Mouse (Mus musculus): ENCODE results near the gene Ube2v1. TPM values are rescaled to one million over a fixed set of nuclear protein-coding genes. Genes with fewer than 3 reads are reported as not detected.
"Not testable (repeated sequence)": the region's sequence is repeated elsewhere in the genome, so short reads cannot be mapped to it uniquely, and the experiment has no call there.

Ube2v1 gene
- polyA plus RNA-seq, 1 experiment from 2014 or later = 234 TPM

DNA sequence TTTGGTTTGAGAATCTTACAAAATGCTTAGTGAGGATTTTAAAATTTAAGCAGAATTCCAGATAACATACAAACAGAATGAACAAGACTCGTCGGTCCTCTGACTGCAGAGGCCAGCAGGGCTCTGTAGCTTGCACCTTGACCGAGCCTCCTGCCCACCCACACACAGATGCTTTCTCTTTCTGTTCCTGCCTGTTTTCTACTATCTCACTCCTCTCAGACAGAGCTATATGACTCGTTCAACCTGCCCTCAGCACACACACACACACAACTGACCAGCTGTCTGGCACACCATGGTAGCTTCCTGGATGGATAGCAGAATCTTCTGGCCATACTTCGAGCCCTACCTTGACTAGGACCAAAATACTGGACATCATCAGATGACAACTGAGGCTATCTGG is 8.9 kb downstream of the Ube2v1 start:
- H3K27ac ChIP-seq (replicated peaks) = 0 out of 2 replicates have a peak overlapping the region, but pooled peaks have one; percentile 40
- TF ChIP-seq EP300 (optimal IDR thresholded peaks at IDR 0.05) (no peak), CTCF (IDR thresholded peaks at IDR 0.05; ENCODE audit: low read depth) (no peak)
- DNase-seq (ENCODE audit: low spot score) (no peak), ATAC-seq (ENCODE audit: low FRiP score, low TSS enrichment) (no peak)
- H3K4me1 ChIP-seq (replicated peaks; ENCODE audit: control insufficient read depth, insufficient read depth) = no peaks in the 10 kb centered on the region
- no peaks in the 10 kb centered on the region for H3K27me3 ChIP-seq (ENCODE audit: control insufficient read depth, insufficient read depth, low read length)
- no peak overlapping the region for H3K4me3 ChIP-seq (ENCODE audit: low read depth, low read length)
- no peaks in the 10 kb centered on the region for H3K9me3 ChIP-seq (ENCODE audit: control insufficient read depth, low read length)
- 50% methylated on average over 5 of the region's 5 CpGs for WGBS
- H3K36me3 ChIP-seq (ENCODE audit: control insufficient read depth, insufficient read depth, low read length) = peaks cover 3% of the 10 kb centered on the region; the same call in 1 of the 2 replicates
- no peak overlapping the region for H3K9ac ChIP-seq (ENCODE audit: low read length)
- no peak overlapping the region for H3K4me2 ChIP-seq (replicated peaks; ENCODE audit: low read depth)

DNA sequence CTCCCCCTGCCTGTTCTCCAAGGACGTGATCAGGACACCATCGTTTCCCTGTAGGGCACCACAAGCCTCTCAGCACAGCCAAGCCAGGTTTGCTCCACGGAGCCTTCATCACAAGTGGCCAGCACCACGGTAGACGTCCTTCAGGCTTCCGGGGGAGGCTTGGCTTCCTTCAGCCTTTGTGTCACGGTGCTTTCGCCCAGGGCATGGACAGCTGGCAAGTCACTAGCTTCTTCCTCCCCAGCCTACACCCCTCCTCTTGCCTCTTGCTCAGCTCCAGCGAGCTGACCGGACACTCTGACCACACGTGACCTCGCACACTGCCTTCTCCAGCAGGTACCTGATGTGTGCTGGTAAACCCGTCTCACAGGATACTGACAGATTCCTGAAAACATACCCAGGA is 9.5 kb downstream of the Ube2v1 start:
- Histone ChIP-seq H3K27ac (replicated peaks) (0 out of 2 replicates have a peak overlapping the region, but pooled peaks have one; percentile 18), H3K36me3 (ENCODE audit: control insufficient read depth, insufficient read depth, low read length) (peaks cover 3% of the 10 kb centered on the region; the same call in 1 of the 2 replicates), H3K4me1 (replicated peaks; ENCODE audit: control insufficient read depth, insufficient read depth) (no peaks in the 10 kb centered on the region), H3K27me3 (ENCODE audit: control insufficient read depth, insufficient read depth, low read length) (no peaks in the 10 kb centered on the region), H3K9me3 (ENCODE audit: control insufficient read depth, low read length) (no peaks in the 10 kb centered on the region), H3K4me2 (replicated peaks; ENCODE audit: low read depth) (no peak overlapping the region), H3K9ac (ENCODE audit: low read length) (no peak overlapping the region), H3K4me3 (ENCODE audit: low read depth, low read length) (no peak overlapping the region)
- WGBS = 70% methylated on average over 13 of the region's 13 CpGs
- ATAC-seq (ENCODE audit: low FRiP score, low TSS enrichment) (peak; percentile 30; the same call in 1 of the 2 replicates), DNase-seq (ENCODE audit: low spot score) (no peak)
- TF ChIP-seq CTCF (IDR thresholded peaks at IDR 0.05; ENCODE audit: low read depth) (no peak), EP300 (optimal IDR thresholded peaks at IDR 0.05) (no peak)

DNA sequence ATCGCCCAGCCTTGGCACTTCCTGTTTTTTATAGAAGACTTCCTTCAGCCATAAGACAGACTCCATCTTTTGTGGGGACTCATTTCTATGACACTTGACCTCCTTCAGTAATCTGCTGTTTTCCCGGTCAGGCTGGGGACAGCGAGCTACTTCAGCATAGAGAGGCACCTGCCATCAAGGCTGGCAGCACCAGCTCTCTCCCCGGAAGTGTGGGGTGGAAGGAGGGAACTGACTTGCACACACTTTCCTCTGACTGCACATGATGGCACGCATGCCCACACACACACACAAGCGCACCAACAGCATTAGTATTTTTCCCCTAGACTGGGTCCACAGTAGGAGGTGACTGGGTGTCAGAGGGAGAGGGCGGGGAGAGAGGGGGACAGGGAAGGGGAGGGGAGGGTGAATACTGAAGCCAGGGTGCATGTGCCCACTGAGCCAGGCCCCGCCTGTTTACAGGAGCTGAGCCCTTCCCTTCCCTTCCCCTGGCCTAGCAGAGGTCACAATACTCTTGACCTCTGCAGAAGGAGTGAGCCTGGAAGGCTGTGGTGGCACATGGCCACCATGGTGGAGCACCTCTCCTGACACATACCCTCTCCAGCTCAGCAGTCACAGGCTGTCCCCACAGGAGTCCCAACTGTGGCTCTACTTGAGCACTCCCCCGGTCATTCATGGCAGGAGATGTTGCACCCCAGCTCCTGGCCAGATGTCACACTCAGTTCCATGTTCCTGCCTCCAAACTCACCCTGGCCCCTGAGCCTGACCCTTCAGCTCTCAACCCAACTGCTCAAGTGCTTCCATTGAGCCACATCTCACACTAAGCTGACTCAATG is 10.4 kb downstream of the Ube2v1 start:
- Histone ChIP-seq H3K4me3 (ENCODE audit: low read depth, low read length) (no peak overlapping the region), H3K4me1 (replicated peaks; ENCODE audit: control insufficient read depth, insufficient read depth) (no peaks in the 10 kb centered on the region), H3K27me3 (ENCODE audit: control insufficient read depth, insufficient read depth, low read length) (no peaks in the 10 kb centered on the region), H3K9me3 (ENCODE audit: control insufficient read depth, low read length) (no peaks in the 10 kb centered on the region), H3K9ac (ENCODE audit: low read length) (no peak overlapping the region), H3K36me3 (ENCODE audit: control insufficient read depth, insufficient read depth, low read length) (peaks cover 8% of the 10 kb centered on the region), H3K27ac (replicated peaks) (peak overlapping the region; percentile 56; the same call in 1 of the 2 replicates), H3K4me2 (replicated peaks; ENCODE audit: low read depth) (no peak overlapping the region)
- no peak for TF ChIP-seq CTCF (IDR thresholded peaks at IDR 0.05; ENCODE audit: low read depth)
- TF ChIP-seq EP300 (optimal IDR thresholded peaks at IDR 0.05) = no peak
- DNase-seq (ENCODE audit: low spot score) (no peak), ATAC-seq (ENCODE audit: low FRiP score, low TSS enrichment) (peak; percentile 36; the same call in 1 of the 2 replicates)
- WGBS = 70% methylated on average over 9 of the region's 9 CpGs

DNA sequence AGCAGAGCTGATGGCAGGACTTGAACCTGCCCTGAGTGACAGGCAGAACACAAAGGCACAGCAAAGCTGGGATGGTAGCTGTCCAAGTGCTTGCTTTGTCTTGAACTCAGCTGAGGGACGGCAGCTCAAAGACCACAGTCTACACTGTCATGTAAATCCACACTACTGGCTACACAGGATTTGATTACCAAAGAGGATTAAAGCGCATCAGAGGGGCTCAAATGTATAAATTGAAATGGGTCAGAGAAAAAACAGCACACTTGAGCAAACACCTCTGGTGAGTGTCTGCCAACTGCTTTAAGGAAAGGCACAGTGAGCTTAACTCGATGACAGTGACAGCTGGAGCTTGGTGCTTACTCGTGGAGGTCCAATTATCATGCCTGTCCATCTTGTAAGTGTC is 14.4 kb downstream of the Ube2v1 start:
- WGBS = 51% methylated on average over 4 of the region's 4 CpGs
- no peak for ATAC-seq (ENCODE audit: low FRiP score, low TSS enrichment)

DNA sequence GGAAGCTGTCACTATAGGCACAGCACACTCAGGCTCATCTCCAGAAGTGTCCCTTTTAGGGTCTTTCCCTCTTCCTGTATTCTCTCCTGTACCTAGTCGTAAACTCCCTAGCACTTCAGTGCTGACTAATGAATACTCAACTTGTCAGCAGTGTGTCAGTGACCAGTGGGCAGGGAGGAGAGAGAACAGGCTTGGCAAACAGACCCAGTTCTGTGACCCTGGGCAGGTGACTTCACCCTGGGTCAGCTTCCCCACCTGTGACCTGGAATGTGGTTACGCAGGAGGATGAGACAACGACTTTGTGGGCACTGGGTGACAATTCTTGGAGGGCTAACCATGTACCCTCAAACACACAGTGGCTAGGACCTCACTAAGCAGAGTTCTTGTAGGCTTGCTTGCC is 14.9 kb downstream of the Ube2v1 start:
- Histone ChIP-seq H3K4me1 (replicated peaks; ENCODE audit: control insufficient read depth, insufficient read depth) (no peaks in the 10 kb centered on the region), H3K4me2 (replicated peaks; ENCODE audit: low read depth) (no peak overlapping the region), H3K27ac (replicated peaks) (no peak overlapping the region), H3K9ac (ENCODE audit: low read length) (no peak overlapping the region), H3K4me3 (ENCODE audit: low read depth, low read length) (no peak overlapping the region), H3K9me3 (ENCODE audit: control insufficient read depth, low read length) (no peaks in the 10 kb centered on the region), H3K36me3 (ENCODE audit: control insufficient read depth, insufficient read depth, low read length) (peaks cover 24% of the 10 kb centered on the region), H3K27me3 (ENCODE audit: control insufficient read depth, insufficient read depth, low read length) (no peaks in the 10 kb centered on the region)
- 75% methylated on average over 3 of the region's 3 CpGs for WGBS
- ATAC-seq (ENCODE audit: low FRiP score, low TSS enrichment) = peak; percentile 9; the same call in 1 of the 2 replicates
- TF ChIP-seq CTCF (IDR thresholded peaks at IDR 0.05; ENCODE audit: low read depth) (no peak), EP300 (optimal IDR thresholded peaks at IDR 0.05) (no peak)
- no peak for DNase-seq (ENCODE audit: low spot score)

More for the DNA sequence above, 14.4 kb downstream of the Ube2v1 start:
- H3K36me3 ChIP-seq (ENCODE audit: control insufficient read depth, insufficient read depth, low read length) = peaks cover 24% of the 10 kb centered on the region
- no peaks in the 10 kb centered on the region for H3K4me1 ChIP-seq (replicated peaks; ENCODE audit: control insufficient read depth, insufficient read depth)
- no peak overlapping the region for H3K4me3 ChIP-seq (ENCODE audit: low read depth, low read length)
- no peak for TF ChIP-seq CTCF (IDR thresholded peaks at IDR 0.05; ENCODE audit: low read depth)
- no peak for TF ChIP-seq EP300 (optimal IDR thresholded peaks at IDR 0.05)
- no peak overlapping the region for H3K27ac ChIP-seq (replicated peaks)
- H3K9me3 ChIP-seq (ENCODE audit: control insufficient read depth, low read length) = no peaks in the 10 kb centered on the region
- no peaks in the 10 kb centered on the region for H3K27me3 ChIP-seq (ENCODE audit: control insufficient read depth, insufficient read depth, low read length)
- no peak overlapping the region for H3K9ac ChIP-seq (ENCODE audit: low read length)
- no peak for DNase-seq (ENCODE audit: low spot score)
- H3K4me2 ChIP-seq (replicated peaks; ENCODE audit: low read depth) = no peak overlapping the region

DNA sequence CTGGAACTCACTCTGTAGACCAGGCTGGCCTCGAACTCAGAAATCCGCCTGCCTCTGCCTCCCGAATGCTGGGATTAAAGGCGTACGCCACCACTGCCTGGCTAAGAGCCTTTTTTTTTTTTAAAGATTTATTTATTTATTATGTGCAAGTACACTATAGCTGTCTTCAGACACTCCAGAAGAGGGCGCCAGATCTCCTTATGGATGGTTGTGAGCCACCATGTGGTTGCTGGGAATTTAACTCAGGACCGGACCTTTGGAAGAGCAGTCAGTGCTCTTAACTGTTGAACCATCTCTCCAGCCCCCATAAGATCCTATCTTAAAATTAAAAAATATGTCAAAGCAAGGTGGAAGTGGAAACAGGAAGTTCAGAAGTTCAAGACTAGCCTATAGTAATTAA is 18.6 kb downstream of the Ube2v1 start:
- TF ChIP-seq CTCF (IDR thresholded peaks at IDR 0.05; ENCODE audit: low read depth) = peak; percentile 50
- not testable (repeated sequence) for ATAC-seq (ENCODE audit: low FRiP score, low TSS enrichment); H3K9me3 ChIP-seq (ENCODE audit: control insufficient read depth, low read length); DNase-seq (ENCODE audit: low spot score); H3K4me2 ChIP-seq (replicated peaks; ENCODE audit: low read depth); H3K4me1 ChIP-seq (replicated peaks; ENCODE audit: control insufficient read depth, insufficient read depth); H3K9ac ChIP-seq (ENCODE audit: low read length); H3K27me3 ChIP-seq (ENCODE audit: control insufficient read depth, insufficient read depth, low read length); H3K27ac ChIP-seq (replicated peaks); H3K4me3 ChIP-seq (ENCODE audit: low read depth, low read length)
- H3K36me3 ChIP-seq (ENCODE audit: control insufficient read depth, insufficient read depth, low read length) = peaks cover 24% of the 10 kb centered on the region
- WGBS = 96% methylated on average over 7 of the region's 7 CpGs

Data from stomach, postnatal 0 days (tissue).